Mouse (Mus musculus): ENCODE results near the gene Krt82. TPM values are rescaled to one million over a fixed set of nuclear protein-coding genes. Genes with fewer than 3 reads are reported as not detected.

Gene Krt82
- polyA plus RNA-seq, 2 experiments = not detected

DNA sequence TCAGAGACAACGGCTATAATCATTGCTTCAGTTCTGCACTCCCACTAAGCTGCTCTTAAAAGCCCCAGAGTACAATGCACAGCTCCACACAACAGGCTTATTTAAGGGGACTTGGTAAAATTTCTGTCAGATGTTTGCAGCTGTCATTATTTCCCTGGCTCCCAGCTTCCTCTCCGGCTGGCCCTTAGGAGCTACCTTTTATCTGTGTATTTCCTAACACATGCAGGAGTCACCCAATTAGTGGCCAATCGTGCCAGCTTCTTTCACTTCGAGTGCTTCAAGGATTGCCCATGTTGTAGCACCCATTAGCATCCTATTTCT lies 11.9 kb downstream of the Krt82 start:
- Histone ChIP-seq H3K27ac (no peak overlapping the region), H3K27me3 (ENCODE audit: control insufficient read depth, insufficient read depth, low read length) (no peaks in the 10 kb centered on the region), H3K36me3 (replicated peaks; ENCODE audit: control insufficient read depth, insufficient read depth, low read depth) (no peaks in the 10 kb centered on the region), H3K9ac (replicated peaks) (no peak overlapping the region), H3K9me3 (ENCODE audit: control insufficient read depth, low read length) (no peaks in the 10 kb centered on the region), H3K4me3 (ENCODE audit: insufficient read depth in 1 of 2, low read depth in 2 of 2, low read length in 2 of 2) (no peak overlapping the region), H3K4me1 (replicated peaks; ENCODE audit: control insufficient read depth in 2 of 2, insufficient read depth in 2 of 2, low read length in 1 of 2) (no peaks in the 10 kb centered on the region), H3K4me2 (ENCODE audit: low read depth) (no peak overlapping the region)
- 49% methylated on average over 4 of the region's 4 CpGs for WGBS (ENCODE audit: insufficient replicate concordance)
- TF ChIP-seq EP300 (IDR thresholded peaks at IDR 0.05; ENCODE audit: low read depth) (no peak), CTCF (IDR thresholded peaks at IDR 0.05; ENCODE audit: low read depth) (no peak)
- DNase-seq (ENCODE audit: low read depth in 3 of 3, low spot score in 3 of 3) = no peak
- ATAC-seq (ENCODE audit: insufficient read depth) = no peak

DNA sequence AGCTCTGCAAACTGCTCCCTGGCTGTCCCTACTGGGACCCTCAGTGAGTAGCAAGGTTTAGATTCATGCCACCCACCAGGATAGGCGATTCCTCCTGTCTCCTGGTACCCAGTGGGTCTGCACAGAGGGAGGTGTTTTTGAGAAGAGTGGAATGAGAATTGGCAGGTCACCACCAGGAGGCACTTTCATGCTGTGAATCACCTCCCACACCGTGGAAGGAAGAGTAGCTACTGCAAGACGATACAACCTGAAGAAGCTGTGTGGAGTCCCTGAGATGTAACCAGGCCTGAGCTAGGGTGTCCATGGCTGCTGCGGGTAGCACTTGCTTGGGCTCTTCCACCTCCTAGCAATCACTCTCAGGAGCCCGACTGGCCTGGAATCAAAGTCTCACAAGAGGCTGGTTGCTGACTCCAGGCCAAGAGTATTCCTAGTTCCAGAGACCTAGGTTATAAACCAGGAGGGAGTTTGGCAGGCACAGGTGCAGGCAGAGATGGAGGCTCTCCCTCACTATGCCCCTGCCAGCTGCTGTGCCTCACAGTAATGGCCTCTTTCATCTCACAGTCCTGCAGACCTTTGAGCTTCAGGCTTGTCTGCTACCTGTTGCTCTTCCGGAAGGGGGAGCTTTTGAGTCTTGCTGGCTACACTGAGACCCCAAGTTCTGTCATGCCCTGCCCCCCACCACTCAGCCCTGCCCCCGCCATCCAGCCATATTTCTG lies 12.4 kb downstream of the Krt82 start:
- no peaks in the 10 kb centered on the region for H3K27me3 ChIP-seq (ENCODE audit: control insufficient read depth, insufficient read depth, low read length)
- no peak for DNase-seq (ENCODE audit: low read depth in 3 of 3, low spot score in 3 of 3)

DNA sequence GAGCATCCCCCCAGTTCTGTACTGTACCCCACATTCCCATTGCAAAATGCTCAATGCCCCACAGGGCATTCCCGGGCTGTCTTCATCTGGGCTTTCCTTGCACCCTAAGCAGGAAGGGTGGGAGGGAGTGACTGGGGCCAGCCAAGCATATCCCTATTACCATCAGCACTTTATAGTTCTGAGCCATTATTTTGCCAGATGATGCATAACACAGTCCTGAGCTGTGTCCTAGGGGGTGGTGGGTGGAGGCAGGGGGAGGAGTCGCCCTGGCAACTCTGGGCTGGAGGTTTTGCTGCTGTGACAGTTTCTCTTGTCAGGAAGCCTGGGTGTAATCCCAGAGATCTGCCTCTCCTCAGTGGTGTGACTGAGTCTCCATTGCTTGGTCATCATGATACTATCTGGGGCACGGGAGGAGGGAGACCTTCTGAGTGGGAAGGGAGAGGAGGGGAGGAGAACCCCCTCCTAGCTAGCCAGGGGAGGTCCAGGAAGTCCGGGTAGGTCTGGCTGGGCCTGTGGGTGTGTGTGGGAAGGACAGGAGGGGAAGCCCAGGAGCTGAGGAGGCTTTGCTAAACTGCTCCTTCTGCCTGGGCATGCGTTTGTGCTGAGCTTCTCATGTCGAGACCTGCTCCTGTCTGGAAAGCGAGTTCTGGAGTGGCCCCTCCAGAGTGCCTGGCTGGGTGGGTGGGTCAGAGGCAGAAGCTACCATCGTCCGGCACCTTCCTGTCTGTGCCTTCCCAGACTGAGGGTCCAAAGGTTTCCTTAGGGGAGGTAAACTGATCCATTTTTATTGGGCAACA lies 14.2 kb downstream of the Krt82 start:
- no peaks in the 10 kb centered on the region for H3K27me3 ChIP-seq (ENCODE audit: control insufficient read depth, insufficient read depth, low read length)
- TF ChIP-seq CTCF (IDR thresholded peaks at IDR 0.05; ENCODE audit: low read depth) (no peak), EP300 (IDR thresholded peaks at IDR 0.05; ENCODE audit: low read depth) (no peak)
- no peak overlapping the region for H3K27ac ChIP-seq
- ATAC-seq (ENCODE audit: insufficient read depth) (no peak), DNase-seq (ENCODE audit: low read depth in 3 of 3, low spot score in 3 of 3) (no peak)
- H3K4me1 ChIP-seq (replicated peaks; ENCODE audit: control insufficient read depth in 2 of 2, insufficient read depth in 2 of 2, low read length in 1 of 2) = no peaks in the 10 kb centered on the region
- H3K9ac ChIP-seq (replicated peaks) = no peak overlapping the region
- H3K4me3 ChIP-seq (ENCODE audit: insufficient read depth in 1 of 2, low read depth in 2 of 2, low read length in 2 of 2) = no peak overlapping the region
- H3K4me2 ChIP-seq (ENCODE audit: low read depth) = no peak overlapping the region
- no peaks in the 10 kb centered on the region for H3K9me3 ChIP-seq (ENCODE audit: control insufficient read depth, low read length)
- H3K36me3 ChIP-seq (replicated peaks; ENCODE audit: control insufficient read depth, insufficient read depth, low read depth) = no peaks in the 10 kb centered on the region
- 28% methylated on average over 9 of the region's 9 CpGs for WGBS (ENCODE audit: insufficient replicate concordance)

More for the DNA sequence above, 12.4 kb downstream of the Krt82 start:
- Histone ChIP-seq H3K36me3 (replicated peaks; ENCODE audit: control insufficient read depth, insufficient read depth, low read depth) (no peaks in the 10 kb centered on the region), H3K9me3 (ENCODE audit: control insufficient read depth, low read length) (no peaks in the 10 kb centered on the region), H3K4me3 (ENCODE audit: insufficient read depth in 1 of 2, low read depth in 2 of 2, low read length in 2 of 2) (no peak overlapping the region), H3K9ac (replicated peaks) (no peak overlapping the region), H3K4me2 (ENCODE audit: low read depth) (no peak overlapping the region), H3K27ac (no peak overlapping the region), H3K4me1 (replicated peaks; ENCODE audit: control insufficient read depth in 2 of 2, insufficient read depth in 2 of 2, low read length in 1 of 2) (no peaks in the 10 kb centered on the region)
- ATAC-seq (ENCODE audit: insufficient read depth) = no peak
- 30% methylated on average over 7 of the region's 7 CpGs for WGBS (ENCODE audit: insufficient replicate concordance)
- TF ChIP-seq CTCF (IDR thresholded peaks at IDR 0.05; ENCODE audit: low read depth) = no peak
- no peak for TF ChIP-seq EP300 (IDR thresholded peaks at IDR 0.05; ENCODE audit: low read depth)

- Histone ChIP-seq H3K9ac (replicated peaks) (no peak within 1 kb of the TSS), H3K27me3 (ENCODE audit: control insufficient read depth, insufficient read depth, low read length) (no peaks in the 10 kb centered on the region), H3K4me3 (ENCODE audit: insufficient read depth in 1 of 2, low read depth in 2 of 2, low read length in 2 of 2) (no peak within 1 kb of the TSS), H3K27ac (no peak within 1 kb of the TSS), H3K4me1 (replicated peaks; ENCODE audit: control insufficient read depth in 2 of 2, insufficient read depth in 2 of 2, low read length in 1 of 2) (no peaks in the 10 kb centered on the region), H3K36me3 (replicated peaks; ENCODE audit: control insufficient read depth, insufficient read depth, low read depth) (no peaks in the 10 kb centered on the region), H3K9me3 (ENCODE audit: control insufficient read depth, low read length) (no peaks in the 10 kb centered on the region), H3K4me2 (ENCODE audit: low read depth) (no peak within 1 kb of the TSS)
- TF ChIP-seq EP300 (IDR thresholded peaks at IDR 0.05; ENCODE audit: low read depth) (no peak), CTCF (IDR thresholded peaks at IDR 0.05; ENCODE audit: low read depth) (no peak)
- ATAC-seq (ENCODE audit: insufficient read depth) = no peak
- 68% methylated on average over 7 of the region's 7 CpGs for WGBS (ENCODE audit: insufficient replicate concordance)
- DNase-seq (ENCODE audit: low read depth in 3 of 3, low spot score in 3 of 3) = no peak
These were observed 17.7 kb downstream of the Krt82 start, which contains the start of gene Krt84 for GRCm38 (mm10) chr15:101532720-101533119. Krt84 (minus strand) TSS chr15:101532820.

- ATAC-seq (ENCODE audit: insufficient read depth) (no peak), DNase-seq (ENCODE audit: low read depth in 3 of 3, low spot score in 3 of 3) (no peak)
- no peak overlapping the region for H3K27ac ChIP-seq
- no peak overlapping the region for H3K4me2 ChIP-seq (ENCODE audit: low read depth)
- 40% methylated on average over 4 of the region's 4 CpGs for WGBS (ENCODE audit: insufficient replicate concordance)
- TF ChIP-seq EP300 (IDR thresholded peaks at IDR 0.05; ENCODE audit: low read depth) (no peak), CTCF (IDR thresholded peaks at IDR 0.05; ENCODE audit: low read depth) (no peak)
- H3K9me3 ChIP-seq (ENCODE audit: control insufficient read depth, low read length) = no peaks in the 10 kb centered on the region
- no peaks in the 10 kb centered on the region for H3K4me1 ChIP-seq (replicated peaks; ENCODE audit: control insufficient read depth in 2 of 2, insufficient read depth in 2 of 2, low read length in 1 of 2)
- no peaks in the 10 kb centered on the region for H3K27me3 ChIP-seq (ENCODE audit: control insufficient read depth, insufficient read depth, low read length)
- H3K36me3 ChIP-seq (replicated peaks; ENCODE audit: control insufficient read depth, insufficient read depth, low read depth) = no peaks in the 10 kb centered on the region
- H3K4me3 ChIP-seq (ENCODE audit: insufficient read depth in 1 of 2, low read depth in 2 of 2, low read length in 2 of 2) = no peak overlapping the region
- no peak overlapping the region for H3K9ac ChIP-seq (replicated peaks)
These were observed 27.8 kb downstream of the Krt82 start for GRCm38 (mm10) chr15:101522556-101523232.

Measured in liver, embryonic 14.5 days (tissue).